Mouse (Mus musculus) lung, adult 18-20 months (tissue): ENCODE results near the gene Nckap5.
A peak's percentile ranks its signal among the peaks of the same experiment; 100 is the strongest.
"Not testable (repeated sequence)": the region's sequence is repeated elsewhere in the genome, so short reads cannot be mapped to it uniquely, and the experiment has no call there.

Experiments used
- DNase-seq, 2 experiments: peaks; one replicate each; pipeline ENCODE4 v3.0.0; 2022; ENCODE audit warnings: mixed read lengths in 2 of 2

Nckap5 gene

DNA sequence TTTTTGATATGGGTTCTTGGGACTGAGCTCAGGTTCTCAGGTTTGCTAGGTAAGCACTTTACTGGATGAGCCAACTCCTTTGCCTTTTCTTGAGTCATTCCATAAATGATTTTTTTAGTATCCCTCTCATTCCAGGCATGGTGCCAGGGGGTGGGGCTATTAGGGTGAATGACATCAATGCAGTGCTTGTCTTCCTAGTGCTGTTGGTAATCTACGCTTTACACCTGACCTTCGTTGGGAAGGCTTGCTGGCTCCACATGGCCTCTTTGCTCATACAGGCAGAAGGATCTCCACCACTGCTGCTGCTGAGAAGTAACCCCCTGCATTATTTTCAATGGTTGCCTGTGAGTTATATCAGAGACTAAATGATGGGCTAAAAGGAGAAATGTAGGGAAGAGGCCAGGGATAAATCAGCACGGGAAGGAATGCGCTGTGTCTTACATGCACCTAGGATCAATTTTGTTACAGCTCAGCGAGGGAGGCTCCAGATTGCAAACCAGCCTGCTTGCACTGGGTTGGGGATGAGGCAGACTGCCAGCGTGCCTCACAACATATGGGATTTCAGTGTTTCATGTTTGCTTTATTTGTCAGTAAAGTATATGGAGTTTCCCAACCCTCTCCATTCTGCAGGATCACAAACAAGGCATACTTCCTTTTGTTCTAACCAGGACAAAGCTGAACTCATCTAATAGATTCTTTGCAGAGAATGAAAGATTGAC, 676.9 kb downstream of the Nckap5 start:
- DNase-seq: peak; percentile 49 to 68

DNA sequence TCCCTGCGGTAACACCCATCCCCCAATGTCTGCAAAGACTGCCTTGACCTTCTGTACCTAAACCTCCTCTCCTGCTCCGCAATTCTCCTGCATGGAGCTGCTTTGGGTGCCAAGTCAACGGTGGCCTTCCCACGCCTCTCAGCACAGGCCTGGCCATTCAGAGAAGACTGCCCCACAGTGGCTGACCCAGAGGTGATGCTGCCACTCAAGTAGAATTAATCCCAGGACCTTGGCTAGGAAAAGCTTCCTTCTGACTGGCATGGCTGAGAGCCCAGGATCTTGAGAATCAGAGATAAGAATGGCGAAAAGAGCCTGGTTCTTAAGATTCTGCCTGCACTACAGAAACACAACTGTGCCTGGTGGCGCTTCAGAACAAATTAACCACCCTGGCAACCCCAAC, 678.4 kb downstream of the Nckap5 start:
- peak; percentile 34 to 52 for DNase-seq

DNA sequence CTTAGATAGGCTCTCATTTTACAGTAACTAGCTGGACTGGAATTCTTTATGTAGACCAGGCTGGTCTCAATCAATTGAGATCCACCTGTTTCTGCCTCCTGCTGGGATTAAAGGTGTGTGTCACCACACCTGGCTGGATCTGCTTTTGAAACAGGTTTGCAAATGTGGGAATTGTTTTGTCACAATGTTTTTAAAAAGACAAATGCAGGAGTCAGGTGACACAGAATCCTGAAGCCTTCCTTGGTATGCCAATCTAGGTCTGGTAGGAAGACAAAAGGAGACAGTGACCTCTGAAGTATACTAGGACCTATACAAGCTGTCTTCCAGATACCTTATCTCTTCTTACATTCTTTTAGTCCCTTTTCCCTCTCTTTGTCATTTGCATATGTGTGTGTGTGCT, 680.6 kb downstream of the Nckap5 start:
- DNase-seq: no peak

DNA sequence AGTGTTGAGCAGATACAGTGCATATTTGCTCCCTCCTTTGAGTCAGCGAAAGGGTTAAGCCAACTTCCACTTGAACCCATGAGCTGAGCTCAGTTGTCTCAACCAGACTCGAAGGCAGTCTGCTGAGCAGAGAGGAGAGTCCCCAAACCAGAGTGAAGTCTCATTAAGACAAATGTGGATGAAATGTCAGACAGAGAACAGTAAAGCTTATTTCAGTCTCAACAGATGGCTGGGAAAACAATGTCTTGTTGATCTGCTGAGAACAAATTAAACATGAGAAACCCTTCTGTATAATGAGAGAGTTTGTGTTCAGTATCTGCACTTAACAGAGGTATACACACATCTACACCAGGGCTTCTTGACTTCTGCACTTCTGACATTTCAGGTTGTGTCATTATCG, 694.9 kb downstream of the Nckap5 start:
- DNase-seq: no peak

DNA sequence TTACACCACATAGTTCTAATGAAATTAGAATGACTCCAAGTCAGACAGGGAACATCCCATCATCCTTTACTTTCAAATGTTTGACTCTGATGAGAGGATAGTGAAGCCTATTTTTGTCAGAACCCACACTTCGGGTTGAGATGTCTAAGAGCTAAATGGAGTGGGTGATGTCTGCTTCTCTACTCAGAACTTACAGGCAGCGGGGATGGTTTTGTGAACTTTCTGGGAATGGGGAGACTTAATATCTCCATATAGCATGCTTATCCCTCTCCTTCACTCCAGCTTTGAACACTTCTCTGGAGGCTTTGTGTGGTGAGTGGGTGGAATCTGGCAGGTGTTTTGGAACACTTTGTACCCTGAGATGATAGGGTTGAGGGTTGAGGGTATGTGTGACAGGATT, 698.3 kb downstream of the Nckap5 start:
- no peak for DNase-seq

DNA sequence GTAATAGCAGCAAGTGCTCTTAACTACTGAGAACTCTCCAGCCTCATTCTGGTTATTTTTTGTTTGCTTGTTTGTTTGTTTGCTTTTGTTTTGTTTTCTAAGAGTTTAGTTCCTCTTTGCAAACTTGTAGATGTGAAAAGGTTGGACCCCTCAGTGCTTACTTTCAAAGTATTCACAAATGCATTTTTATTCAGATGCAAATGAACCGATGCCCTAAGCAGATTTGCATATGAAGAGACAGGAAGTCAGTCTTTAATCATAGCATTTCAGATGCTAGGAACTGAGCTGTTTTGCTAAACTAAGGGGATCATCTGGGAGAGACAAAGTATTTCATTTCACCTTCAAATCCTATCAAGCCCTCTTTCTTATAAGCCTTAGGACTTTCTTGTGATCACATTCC, 701.5 kb downstream of the Nckap5 start:
- DNase-seq: no peak

DNA sequence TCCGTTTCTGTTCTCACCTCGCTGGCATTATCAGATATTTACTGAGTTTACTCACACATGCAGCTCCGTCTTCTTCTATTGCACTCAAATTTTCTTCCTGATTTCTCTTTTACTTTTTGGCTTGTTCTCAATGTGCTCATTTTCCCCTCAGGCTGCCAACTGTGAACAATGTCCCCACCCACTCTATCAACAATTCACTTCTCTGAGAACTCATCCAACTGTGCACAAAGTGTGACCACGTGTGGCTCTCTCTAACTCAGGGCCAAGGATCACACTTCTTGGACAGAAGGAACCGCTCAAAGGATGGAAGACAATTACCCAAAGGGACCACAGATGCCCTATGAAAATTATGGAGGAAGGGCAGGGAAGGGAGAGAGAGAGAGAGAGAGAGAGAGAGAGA, 707.5 kb downstream of the Nckap5 start:
- peak in 1 of 2 experiments; percentile 1 for DNase-seq

DNA sequence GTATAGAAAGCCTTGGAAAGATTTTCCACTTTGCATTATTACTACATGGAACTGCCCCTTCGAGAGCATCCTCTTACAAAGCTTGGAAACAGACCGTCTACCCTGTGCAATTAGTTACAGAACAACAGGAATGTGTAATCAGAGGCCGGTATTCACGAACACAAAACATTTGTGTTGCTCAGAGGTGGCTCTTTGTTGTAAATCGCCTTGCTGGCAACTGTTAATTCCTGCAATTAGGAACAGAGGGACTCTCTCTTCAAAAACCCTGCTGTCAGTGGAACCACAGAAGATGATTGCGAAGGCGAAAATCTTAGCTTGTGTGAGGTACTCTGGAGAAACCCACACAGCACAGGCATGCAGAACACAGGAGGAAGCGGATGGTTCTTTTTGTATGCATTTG, 710.1 kb downstream of the Nckap5 start:
- DNase-seq: no peak

DNA sequence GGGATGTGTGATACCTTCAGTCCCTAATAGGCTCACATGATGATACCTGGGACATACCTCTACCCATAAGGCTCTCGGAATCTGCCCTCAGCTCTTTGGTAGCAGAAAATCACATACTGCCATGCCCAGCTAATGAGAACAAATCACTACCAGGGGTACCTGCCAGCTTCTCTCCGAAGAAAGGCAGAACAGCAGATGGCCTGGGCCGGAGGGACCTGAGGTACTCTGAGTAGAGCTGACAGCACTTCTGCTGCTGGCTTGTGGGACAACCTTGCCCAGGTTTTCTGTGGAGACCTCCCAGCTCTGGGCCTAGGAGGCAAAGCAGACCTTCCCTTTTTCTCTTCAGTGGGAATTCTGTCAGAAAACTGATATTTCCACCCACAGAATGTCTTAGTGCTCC, 714.6 kb downstream of the Nckap5 start:
- no peak for DNase-seq

DNA sequence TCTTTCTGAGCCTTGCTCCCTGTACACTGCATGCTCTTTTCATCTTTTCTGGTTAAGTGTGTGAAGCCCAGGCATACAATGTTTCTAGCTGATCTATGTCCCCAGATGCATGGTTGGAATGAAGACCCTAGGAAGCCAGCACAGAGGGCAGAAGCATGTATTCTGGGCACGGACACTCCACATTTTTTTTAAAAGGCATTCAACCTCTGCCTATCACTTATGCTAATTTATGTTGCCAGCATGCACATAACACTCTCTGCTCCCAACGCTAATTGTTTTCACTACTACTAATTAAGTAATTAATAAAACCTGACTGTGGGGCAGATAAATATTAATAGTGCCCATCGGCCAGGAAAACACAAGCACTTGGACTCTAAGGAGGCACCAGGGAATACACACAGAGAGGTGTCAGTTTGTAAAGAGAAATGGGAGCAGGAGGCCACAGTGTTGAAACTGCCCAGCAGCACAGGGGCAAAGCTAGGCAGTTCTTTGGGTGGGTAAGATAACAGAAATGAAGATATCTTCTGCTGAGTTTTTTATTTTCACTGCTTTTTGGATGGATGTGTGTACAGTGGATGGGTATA, 724.8 kb downstream of the Nckap5 start:
- no peak for DNase-seq

DNA sequence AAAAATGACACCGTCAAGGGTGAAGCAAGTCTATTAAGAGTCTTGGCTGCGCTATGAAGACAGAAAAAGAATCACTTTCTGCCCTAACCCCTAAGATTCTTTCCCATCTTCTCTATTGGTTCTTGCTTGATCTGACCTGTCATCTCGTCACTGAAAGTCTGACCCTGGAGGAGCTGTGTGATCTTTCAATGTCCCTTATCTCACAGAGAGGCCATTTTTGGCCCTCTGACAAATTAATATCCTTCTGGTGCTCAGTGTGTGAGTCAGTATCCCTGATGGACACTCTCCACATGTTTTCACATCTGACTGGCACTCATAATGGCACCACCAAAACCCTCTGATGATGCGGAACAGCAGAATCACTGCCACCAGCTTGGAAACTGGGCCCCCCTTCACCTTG, 736.3 kb downstream of the Nckap5 start:
- DNase-seq: no peak

DNA sequence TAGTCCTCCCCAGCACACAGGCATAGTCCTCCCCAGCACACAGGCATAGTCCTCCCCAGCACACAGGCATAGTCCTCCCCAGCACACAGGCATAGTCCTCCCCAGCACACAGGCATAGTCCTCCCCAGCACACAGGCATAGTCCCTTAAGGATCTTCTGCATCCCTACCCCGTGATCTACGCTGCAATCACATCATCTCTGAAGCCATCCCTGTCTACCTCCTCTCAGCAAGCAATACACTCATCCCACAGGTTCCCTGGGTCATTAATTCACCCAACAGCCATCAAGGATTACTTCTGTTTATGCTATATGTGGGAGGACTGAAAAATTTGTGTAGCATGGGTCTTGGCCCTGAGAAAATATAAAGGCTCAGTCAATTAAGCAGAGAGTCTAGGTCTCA, 738.6 kb downstream of the Nckap5 start:
- not testable (repeated sequence) for DNase-seq

DNA sequence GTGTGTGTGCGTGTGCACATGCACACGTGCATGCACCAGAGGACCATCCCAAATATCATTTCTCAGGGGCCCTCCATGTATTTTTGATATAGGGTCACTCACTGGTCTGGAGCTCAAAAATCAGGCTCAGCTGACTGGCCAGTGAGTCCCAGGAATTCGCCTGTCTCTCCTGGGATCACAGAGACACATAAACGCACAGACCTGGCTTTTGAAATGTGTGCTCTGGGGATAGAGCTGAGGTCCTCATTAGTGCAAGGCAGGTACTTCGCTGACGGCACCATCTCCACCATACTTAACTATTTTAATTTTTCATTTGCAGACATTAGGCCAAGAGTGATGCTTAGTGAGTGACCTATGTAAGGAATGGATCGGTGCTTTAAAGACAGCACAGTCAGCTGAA, 743.4 kb downstream of the Nckap5 start:
- no peak for DNase-seq

DNA sequence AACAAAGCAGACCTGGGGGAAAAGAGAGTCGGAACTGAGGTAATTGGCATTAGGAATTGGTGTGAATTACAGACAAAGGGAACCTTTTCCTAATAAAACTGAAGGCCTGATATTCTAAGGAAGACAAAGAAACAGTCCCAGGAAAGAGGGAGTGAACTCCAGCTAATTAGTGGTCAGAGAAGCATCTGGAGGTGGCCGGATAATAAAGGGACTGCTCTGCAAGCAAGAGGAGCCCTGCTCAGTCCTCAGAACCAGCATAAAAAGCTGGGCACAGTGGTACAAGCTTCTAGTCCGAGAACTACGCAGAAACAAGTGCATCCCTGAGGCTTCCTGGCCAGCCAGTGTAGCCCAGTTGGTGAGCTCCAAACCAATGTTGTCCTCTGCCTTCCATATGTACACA, 754.3 kb downstream of the Nckap5 start:
- DNase-seq: no peak

DNA sequence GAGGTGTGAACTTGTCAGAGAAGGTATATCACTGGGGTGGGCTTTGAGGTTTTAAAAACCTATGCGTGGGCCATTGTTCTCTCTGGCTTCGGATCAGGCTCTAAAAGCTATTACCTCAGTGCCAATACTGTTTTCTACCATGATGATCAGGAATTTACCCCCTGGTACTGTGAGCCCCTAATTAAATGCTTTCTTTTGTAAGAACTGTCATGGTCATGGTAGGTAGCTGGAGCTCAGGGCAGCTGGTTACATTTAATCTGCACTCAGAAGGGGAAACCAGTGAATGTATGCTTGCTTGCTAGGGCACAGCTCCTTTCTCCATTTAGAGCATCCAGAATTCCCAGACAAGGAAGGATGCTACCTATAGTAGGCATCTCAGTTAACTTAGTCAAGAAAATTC, 759.7 kb downstream of the Nckap5 start:
- no peak for DNase-seq

DNA sequence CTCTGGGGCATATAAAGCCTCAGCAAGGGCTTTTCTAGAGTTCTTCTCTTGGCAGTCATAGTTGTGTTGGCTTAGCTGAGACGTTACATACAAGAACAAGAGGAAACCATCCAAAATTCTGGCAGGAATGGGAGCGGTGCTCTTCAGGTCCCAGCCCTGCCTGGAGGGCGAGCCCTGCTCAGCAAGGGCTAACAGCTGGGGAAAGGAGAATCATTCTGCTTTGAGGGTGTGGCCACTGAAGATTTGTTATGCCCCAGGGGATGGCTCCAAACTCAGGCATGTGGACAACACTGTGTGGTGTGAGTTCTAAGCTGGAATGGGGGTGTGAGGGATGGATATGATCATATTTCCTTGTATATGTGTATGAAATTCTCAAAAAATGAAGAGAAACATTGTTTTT, 779.1 kb downstream of the Nckap5 start:
- DNase-seq: no peak

DNA sequence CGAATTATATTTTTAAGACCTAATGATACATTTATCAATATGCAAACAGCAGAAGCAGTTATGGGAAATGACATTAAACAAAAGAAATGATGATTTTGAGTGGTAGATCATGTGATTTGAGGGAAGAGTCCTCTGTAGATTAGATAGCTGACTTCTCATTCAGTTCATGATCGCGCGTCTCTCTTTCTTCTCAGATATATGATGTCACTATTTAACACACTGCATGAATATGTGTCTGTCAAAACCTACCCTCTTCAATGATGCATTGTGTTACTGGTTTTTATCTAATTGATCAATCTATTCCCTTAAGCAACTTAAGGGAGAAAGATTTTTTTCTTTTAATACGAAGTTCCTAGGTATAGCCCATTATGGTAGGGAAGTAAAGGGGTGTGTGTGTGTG, 787.7 kb downstream of the Nckap5 start:
- no peak for DNase-seq

DNA sequence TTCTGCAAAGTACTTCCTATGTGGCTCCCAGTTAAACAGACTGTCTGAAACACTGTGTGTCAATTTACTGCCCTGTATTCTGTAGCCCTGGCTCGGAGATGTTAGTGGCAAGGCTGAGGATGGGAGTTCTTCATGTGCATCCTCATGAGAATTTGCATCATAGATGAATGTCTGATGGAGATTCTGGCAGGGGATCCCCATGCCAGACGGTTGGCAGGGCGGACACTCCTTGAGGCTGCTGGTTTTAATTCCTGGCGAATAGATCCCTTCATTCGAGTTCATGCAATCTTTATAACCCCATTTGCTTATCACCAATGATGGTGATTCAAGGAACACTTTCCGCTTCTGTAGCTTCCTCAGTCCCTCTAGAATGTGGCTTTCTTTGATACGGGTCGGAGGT, 803.1 kb downstream of the Nckap5 start:
- no peak for DNase-seq

DNA sequence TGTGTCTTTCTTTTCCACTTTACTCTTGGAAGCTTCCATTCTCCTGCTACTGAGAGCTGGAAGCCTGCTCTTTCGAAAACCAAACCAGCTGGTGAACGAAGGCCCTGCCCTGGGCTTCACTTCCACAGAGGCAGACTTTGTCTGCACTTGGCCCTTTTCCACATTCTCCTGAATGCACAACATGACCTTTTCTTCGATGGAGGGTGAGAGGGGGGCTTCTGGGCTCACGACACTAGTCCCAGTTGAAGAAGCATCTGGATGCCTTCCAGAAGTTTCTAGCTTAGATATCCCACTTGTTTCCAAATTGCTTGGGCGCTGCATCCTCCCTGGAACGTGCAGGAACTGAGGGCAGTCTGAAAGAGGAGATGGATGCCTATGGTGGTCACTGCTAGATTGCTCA, 806.1 kb downstream of the Nckap5 start:
- no peak for DNase-seq

DNA sequence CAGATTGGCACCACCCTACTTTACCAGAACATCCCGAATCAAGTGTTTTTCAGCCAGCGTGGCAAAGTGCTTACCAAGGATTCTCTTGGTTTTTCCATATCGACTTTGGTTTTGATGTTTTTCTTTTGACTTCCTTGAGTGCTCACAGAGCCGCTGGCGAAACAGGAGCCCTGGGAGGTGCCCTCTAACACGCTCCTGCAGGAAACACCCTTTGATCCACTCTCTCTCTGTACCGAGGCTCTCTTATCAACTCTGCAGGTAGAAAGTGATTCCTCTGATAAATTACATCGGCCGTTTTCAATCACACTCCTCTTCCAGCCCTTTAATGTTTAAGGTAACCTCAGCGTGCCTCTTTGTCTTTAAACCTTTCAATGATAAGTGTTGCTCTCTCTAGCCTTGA, 807.6 kb downstream of the Nckap5 start:
- no peak for DNase-seq

DNA sequence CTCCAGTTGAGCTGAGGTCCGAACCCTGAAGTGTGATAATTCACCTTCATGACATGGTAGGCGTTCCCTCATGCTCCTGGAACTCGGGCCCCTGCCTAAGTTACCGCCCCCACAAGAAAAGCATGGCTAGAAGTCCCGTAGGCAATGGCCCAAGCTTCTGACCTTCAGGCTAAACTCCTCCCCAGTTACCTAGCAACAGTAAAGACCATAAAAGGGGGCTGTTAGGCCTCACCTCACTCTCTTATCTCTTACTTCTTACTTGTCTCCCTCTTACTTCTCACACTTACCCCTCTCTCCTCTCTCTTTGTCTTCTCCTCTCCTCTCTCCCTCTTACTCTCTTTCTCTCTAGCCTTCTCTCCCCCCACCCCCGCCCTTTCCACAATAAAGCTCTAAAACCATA, 811.9 kb downstream of the Nckap5 start:
- DNase-seq: not testable (repeated sequence)

DNA sequence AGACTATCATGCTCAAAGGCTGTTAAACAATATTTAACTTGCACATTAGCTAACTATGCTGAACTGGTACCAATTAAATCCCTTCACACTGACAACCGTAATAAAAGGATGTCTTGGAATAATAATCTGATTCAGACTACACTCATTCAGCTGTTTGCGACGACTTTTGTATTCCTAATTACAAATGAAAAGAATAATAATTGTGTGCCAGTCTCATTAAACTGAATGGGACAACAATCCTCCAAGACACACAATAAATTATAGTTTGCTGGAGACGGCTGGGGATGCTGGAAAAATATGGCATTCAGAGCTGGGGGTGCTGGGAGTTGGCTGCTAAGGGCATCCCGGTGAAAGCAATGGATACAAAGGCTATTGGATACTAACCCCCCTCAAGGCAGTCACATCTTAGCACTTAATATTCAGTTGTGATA, 818.9 kb downstream of the Nckap5 start:
- no peak for DNase-seq

DNA sequence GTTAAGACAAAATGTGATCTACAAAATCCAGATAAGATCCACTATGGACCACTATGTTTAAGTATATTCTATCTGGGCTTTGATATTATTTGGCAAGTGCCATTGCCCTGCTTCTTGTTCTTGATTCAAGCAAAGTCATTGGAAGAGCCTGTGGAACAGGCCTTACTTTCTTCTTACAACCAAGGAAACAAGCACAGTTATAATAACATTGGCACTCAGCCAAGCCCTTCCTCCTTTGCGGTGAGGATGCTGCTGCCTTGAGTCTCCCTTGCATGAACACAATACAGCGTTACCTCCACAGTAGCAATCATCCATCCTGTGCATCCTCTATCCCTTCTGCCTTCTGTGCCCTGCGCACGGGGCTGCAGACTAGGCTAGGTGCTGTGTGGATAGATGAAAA, 823.0 kb downstream of the Nckap5 start:
- no peak for DNase-seq

DNA sequence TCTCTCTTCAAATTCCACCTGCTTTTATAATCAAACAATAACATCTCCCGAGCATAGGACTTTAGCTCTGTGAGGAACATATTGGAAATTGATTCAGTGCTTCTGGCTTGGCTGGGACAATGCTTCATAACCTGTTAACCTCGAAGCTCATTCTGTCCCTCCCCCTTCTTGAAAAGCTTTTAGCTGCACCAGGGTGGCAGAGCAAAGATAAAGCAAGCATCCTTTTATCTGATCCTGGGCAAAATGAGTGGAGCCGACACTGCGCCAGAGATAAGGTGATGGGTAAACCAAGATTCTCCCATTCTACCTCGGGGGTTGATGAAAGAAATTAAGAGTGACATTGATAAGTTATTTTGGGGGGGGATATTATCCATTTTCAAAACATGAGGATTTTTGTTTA, 824.9 kb downstream of the Nckap5 start:
- DNase-seq: no peak

DNA sequence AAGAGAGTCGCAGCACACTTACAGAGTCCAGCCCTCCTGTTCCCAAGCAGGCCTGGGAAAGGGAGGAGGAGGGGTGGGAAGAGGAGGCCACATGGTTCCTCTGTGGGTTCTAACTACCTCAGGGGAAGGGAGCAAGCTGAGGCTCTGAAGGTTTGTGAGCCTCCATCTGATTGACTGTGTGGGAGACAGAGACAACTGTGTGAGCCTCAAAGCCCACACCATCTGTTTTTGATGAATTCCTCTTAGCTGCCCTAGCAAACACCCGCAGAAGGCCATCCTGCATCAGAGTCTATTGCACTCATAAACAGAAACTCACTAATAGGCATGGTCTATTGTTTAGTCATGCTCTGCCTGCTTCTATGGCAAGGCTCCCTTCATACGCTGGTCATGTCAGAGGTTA, 834.1 kb downstream of the Nckap5 start:
- DNase-seq: no peak
